Mouse (Mus musculus): ENCODE results near the gene Ccl7. TPM values are rescaled to one million over a fixed set of nuclear protein-coding genes. Genes with fewer than 3 reads are reported as not detected.

The Ccl7 gene
- polyA plus RNA-seq, 1 experiment = not detected

DNA sequence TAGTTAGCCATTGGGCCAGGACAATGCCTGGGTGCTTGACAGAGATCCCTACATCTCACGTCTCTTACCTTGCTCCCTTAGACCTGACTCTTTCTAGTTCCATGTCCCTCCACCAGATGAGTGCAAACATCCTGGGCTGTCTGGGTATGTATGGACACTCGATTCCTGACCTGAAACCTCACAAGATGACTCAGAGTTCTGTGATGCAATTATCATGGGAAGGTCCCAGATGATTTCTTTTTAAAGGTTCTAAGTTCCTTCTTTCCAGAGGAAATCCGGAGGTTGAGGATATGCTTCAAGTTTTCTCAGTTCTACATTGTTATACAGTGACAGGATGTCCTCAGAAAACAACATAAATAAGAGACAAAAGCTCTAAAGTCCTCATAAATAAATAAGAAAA lies 35.4 kb downstream of the Ccl7 start:
- Histone ChIP-seq H3K36me3 (replicated peaks; ENCODE audit: low read length) (no peaks in the 10 kb centered on the region), H3K4me1 (no peaks in the 10 kb centered on the region), H3K27me3 (replicated peaks) (no peaks in the 10 kb centered on the region), H3K9me3 (peaks cover 8% of the 10 kb centered on the region), H3K4me3 (replicated peaks) (no peak overlapping the region)
- TF ChIP-seq GATA1 (IDR thresholded peaks at IDR 0.05; ENCODE audit: borderline replicate concordance, low read length) (no peak), FLI1 (IDR thresholded peaks at IDR 0.05; ENCODE audit: low read length) (no peak)

DNA sequence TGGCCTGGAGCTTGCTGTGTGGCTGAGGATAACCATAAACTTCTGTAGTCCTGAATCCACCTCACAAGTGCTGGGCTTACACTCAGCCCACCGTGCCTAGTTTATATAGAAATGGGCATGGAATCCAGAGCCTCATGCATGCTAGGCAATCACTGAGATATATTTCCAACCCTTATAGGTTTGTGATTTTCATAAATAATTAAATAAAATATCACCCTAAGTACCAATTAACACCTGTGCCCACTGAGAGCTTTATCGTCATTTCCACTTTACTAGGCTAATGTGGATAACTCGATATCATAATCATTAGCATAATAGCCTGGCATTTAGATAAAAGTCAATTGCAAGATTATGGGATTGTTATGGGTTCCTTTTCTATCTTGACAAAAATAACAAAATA lies 38.8 kb downstream of the Ccl7 start:
- no peaks in the 10 kb centered on the region for H3K27me3 ChIP-seq (replicated peaks)
- H3K9me3 ChIP-seq = no peaks in the 10 kb centered on the region
- TF ChIP-seq GATA1 (IDR thresholded peaks at IDR 0.05; ENCODE audit: borderline replicate concordance, low read length) (no peak), FLI1 (IDR thresholded peaks at IDR 0.05; ENCODE audit: low read length) (no peak)
- no peak overlapping the region for H3K4me3 ChIP-seq (replicated peaks)
- no peaks in the 10 kb centered on the region for H3K36me3 ChIP-seq (replicated peaks; ENCODE audit: low read length)
- H3K4me1 ChIP-seq = no peaks in the 10 kb centered on the region

Other genes with a start within 250 kb of the Ccl7 start
- not detected in 2 replicates for gene 5530401A14Rik, start 185.0 kb upstream of the Ccl7 start, polyA plus RNA-seq (2012; ENCODE audit: insufficient read depth, low replicate concordance)
- gene Asic2, start 77.3 kb upstream of the Ccl7 start, polyA plus RNA-seq (2012; ENCODE audit: insufficient read depth, low replicate concordance) = 0.04 TPM in 1 of 2 replicates, not detected in the other
- 2.4 TPM in 1 of 2 replicates, not detected in the other for gene Ccl2, start 10.1 kb upstream of the Ccl7 start, polyA plus RNA-seq (2012; ENCODE audit: insufficient read depth, low replicate concordance)
- not detected in 2 replicates for gene Gm17268, start 7.2 kb upstream of the Ccl7 start, polyA plus RNA-seq (2012; ENCODE audit: insufficient read depth, low replicate concordance)
- not detected in 2 replicates for gene Ccl11, start 12.1 kb downstream of the Ccl7 start, polyA plus RNA-seq (2012; ENCODE audit: insufficient read depth, low replicate concordance)
- not detected in 2 replicates for gene Ccl12, start 56.1 kb downstream of the Ccl7 start, polyA plus RNA-seq (2012; ENCODE audit: insufficient read depth, low replicate concordance)
- gene Ccl8, start 69.5 kb downstream of the Ccl7 start, polyA plus RNA-seq (2012; ENCODE audit: insufficient read depth, low replicate concordance) = not detected in 2 replicates

Data from megakaryocyte, embryonic 14.5 days (primary cell).